Mouse (Mus musculus): ENCODE results near the gene Tmem150a.

The Tmem150a gene

GRCm38 (mm10) chr6:72371147-72371546 is 15.9 kb downstream of the Tmem150a start:
- in situ Hi-C loops (cut with MboI; ENCODE audit: unreplicated experiment in 2 of 2): no loop called here

DNA sequence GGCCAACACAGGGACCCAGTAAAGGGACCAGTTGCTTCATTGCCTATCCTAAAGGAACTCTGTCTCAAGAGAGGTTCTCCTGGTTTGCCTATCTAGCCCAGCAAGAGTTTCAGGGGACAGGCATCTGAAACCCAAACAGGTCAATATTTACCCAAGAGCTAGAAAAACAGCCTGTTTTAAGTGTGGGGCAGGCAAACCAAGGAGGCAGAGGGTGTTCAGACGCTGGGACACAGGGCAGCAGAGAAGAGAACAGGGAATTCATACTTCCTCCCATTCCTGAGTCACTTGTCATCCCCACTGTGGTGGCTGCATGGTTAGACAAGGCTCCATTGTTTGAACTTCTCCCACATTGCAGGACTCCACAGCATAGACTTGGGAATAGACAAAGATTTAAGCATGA is 16.3 kb downstream of the Tmem150a start:
- in situ Hi-C loops (cut with MboI; ENCODE audit: unreplicated experiment in 2 of 2): no loop called here

DNA sequence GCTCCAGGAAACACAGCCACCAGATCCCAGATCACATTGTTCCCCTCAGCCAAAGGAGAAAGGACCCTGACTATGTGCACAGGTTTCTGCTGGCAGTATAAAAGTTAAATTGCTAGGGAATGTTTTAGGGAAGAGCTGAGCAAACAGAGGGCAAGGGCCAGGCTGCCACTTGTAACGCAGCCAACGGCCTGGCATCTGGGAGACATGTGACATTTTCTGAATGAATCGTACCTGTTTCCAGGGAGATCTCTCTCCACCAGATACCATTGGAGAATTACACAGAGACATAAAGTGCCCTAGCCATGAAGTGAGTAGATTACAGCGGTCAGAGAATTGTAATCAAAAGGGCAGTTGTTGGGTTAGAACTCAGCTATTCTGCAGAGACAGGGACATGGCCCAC is 17.9 kb downstream of the Tmem150a start:
- in situ Hi-C loops (cut with MboI; ENCODE audit: unreplicated experiment in 2 of 2): no loop called here

- in situ Hi-C loops (cut with MboI; ENCODE audit: unreplicated experiment in 2 of 2): no loop called here
Measured at GRCm38 (mm10) chr6:72374206-72374605, 19.0 kb downstream of the Tmem150a start.

DNA sequence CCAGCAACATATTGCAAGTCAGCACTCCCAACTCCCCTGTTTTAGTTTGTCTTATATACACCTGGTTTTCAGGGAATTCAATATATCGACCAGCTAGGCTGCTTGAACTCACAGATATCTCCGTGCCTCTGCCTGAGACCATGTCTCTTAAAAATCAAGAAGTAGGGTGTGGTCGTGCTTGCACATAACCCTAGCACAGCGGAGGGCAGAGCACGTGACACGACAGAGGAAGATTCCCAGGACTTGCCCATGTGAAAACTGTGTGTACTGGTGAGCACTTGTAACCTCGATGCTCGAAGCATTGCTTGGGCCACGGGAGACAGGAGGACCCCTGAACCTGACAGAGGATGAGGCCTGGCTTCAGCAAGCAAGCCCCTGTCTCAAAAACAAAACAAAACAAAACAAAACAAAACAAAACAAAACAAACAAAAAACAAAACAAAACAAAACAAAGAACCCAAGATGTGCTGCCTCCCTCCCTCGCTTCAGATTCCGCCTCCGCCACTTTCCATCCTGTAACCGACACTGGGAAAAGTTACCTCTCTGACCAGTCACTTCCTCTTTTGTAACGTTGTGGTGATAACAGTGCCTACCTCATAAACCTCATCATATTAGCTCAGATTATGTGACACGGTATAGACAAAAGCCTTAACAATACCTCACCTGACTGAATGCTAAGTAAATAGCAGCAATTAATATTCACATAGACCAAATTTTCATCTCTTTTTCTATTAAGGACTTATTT is 19.7 kb downstream of the Tmem150a start:
- in situ Hi-C loops (cut with MboI; ENCODE audit: unreplicated experiment in 2 of 2): no loop called here

DNA sequence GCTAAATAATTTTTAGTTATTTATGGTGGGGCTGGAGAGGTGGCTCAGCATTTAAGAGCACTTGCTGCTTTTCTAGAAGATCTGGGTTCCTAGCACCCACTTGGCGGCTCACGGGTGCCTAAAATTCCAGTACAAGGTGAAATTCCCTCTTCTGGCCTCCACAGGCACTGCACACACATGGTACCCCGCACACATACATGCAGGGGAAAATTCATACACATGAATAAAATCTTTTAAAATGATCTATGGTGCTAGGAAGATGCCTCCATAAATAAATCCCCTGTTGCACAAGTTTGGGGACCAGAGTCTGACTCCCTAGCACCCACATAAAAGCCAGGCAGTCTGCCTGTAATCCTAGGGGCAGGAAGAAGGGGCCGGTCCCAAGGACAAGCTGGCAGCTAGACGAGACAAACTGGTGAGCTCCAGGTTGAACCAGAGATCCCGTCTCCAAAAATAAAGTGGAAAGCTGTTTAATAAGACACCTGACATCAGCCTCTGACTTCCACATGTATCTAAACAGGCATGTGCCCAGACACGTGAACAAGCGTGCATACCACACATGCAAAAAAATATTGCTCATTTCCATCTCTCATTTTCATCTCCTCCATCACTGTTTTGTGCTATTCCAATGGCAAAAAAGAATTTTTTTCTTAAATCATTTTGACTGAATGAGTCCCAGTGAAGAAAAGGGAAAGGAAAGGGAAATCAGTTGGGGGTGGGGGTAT is 23.4 kb downstream of the Tmem150a start:
- in situ Hi-C loops (cut with MboI; ENCODE audit: unreplicated experiment in 2 of 2): no loop called here

DNA sequence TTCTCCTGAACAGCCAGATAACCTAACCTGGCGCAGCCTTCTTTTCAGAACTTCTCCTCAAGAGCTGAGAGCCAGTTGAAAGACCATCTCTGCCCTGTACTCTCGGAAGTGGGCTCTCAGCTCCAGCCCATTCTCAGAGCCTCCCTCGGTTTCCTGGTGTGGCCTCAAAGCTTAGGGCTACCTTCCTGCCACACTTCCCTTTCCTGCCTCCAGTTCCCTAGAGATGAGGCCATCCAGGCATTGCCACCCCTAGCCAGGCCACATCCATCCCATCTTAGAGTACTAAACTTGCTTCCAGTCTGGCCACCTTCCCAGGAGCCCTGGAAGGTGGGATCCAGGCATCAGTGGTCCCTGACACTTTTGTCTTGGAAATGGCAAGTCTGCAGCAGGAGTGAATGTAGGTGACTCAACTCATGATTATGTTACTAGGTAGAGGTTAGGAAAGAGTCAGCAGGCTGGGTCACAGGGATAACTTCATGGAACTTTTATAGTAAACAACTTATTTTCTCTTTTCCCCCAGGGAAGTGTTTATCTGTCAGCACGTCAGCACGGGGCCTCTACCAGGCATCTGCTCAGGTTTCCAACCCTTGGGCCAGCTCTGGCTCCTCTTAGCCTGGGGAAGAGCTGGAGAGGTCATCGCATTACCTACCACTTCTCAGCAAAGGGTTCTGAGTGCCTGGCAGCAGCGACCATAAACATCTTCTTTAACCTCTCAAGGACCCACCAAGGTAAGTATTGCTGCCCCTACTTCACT is 24.3 kb downstream of the Tmem150a start:
- in situ Hi-C loops (cut with MboI; ENCODE audit: unreplicated experiment in 2 of 2): no loop called here

GRCm38 (mm10) chr6:72380131-72380770 is 25.0 kb downstream of the Tmem150a start, which contains the start of gene Vamp5:
Vamp5 (minus strand) TSS chr6:72380468.
- in situ Hi-C loops (cut with MboI; ENCODE audit: unreplicated experiment in 2 of 2): no loop called here

DNA sequence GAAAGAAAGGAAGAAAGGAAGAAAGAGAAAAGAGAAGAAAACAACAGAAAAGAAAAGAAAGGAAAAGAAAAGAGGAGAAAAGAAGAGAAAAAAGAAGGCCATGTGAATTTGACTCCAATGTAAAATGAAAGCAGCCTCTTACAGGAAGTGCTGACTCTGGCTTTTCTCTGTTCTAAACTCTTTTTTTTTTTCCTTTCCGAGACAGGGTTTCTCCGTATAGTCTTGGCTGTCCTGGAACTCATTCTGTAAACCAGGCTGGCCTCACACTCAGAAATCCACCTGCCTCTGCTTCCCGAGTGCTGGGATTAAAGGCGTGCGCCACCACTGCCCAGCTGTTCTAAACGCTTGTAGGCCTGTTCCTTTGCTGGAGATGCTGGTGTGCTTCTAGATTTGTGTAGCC is 27.2 kb downstream of the Tmem150a start:
- in situ Hi-C loops (cut with MboI; ENCODE audit: unreplicated experiment in 2 of 2): no loop called here

GRCm38 (mm10) chr6:72383142-72383820 is 28.0 kb downstream of the Tmem150a start:
- in situ Hi-C loops (cut with MboI; ENCODE audit: unreplicated experiment in 2 of 2): no loop called here

- in situ Hi-C loops (cut with MboI; ENCODE audit: unreplicated experiment in 2 of 2): no loop called here
Measured at GRCm38 (mm10) chr6:72383952-72384351, 28.7 kb downstream of the Tmem150a start.

DNA sequence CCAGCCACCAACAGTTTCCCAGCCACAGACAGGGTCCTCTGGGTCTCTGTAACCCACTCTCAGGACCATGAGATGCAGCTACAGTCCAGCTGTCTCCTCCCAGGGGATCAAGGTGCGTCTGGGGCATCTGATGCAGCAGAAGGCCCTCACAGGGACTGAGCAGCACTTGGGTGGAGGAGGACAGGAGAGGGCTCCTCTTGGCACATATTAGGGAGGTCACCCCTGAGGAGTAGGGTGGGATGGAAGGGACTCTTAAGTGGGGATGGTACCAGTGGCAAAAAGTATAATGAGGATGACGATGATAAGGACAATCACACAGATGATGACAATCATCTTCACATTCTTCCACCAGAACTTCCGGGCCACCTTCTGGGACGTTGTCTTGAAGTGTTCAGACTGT is 30.0 kb downstream of the Tmem150a start:
- in situ Hi-C loops (cut with MboI; ENCODE audit: unreplicated experiment in 2 of 2): no loop called here

GRCm38 (mm10) chr6:72386561-72386960 is 31.3 kb downstream of the Tmem150a start:
- in situ Hi-C loops (cut with MboI; ENCODE audit: unreplicated experiment in 2 of 2): no loop called here

DNA sequence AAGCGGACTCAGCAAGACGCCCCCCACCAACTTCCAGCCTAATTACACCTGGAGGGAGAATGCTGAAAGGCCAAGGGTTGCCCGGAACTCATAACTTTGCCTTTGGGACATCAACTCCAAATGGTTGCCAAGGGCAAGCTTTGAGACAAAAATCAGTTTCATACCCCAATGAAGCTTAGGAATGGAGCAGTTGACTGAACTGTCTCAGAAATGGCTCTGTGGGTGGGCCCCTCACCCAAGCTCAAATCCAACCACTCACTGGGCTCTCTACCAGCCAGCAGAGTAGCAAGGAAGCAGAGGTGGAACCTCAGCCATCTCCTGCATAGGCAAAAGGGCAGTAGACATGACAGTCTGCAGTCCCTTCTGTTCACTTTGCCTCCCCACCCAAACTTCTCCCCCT is 32.6 kb downstream of the Tmem150a start:
- in situ Hi-C loops (cut with MboI; ENCODE audit: unreplicated experiment in 2 of 2): no loop called here

GRCm38 (mm10) chr6:72388266-72388665 is 33.0 kb downstream of the Tmem150a start:
- in situ Hi-C loops (cut with MboI; ENCODE audit: unreplicated experiment in 2 of 2): no loop called here

DNA sequence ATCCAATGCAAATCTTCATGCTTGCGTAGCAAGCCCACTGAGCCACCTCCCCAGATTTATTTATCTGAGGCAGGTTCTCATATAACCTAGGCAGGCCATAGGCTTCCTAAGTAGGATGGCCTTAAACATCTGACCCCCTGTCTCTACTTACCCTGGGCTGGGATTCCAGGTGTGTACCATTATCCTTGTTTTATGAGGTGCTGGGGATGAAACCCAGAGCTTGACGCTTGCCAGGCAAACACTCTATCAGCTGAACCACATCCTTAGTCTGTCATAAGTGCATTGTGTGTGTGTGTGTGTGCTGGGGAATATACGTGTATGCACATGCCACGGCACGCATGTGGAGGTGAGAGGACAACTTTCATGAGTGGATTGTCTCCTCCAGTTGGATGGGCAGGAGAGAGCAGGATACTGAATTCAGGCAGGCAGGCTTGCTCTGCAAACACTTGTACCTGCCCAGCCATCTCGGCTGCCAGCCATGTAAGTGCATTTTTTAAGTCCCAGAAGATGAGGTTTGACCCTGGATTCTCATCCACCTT is 33.6 kb downstream of the Tmem150a start:
- in situ Hi-C loops (cut with MboI; ENCODE audit: unreplicated experiment in 2 of 2): no loop called here

DNA sequence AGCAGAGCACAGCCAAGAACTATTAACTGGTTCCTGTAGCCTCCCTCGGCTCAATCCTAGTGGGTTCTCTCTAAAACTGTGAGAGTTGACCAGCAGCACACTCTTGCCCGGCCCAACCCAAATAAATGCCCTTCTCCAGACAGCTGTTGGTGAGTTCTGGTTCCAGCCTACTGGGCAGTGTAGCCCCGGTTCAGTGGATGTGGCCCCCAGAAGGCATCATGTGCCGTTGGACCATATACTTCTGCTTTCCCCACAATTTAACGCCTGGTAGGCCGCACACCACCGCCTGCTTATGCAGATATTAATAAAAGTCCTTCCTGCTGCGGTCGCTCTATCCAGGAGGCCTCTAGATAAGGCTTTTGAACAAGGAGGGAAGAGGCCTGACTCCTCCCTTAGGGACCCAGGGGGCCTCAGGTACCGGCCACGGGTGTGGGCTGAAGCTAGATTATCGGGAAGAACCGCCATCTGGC is 34.3 kb downstream of the Tmem150a start:
- in situ Hi-C loops (cut with MboI; ENCODE audit: unreplicated experiment in 2 of 2): no loop called here

- in situ Hi-C loops (cut with MboI; ENCODE audit: unreplicated experiment in 2 of 2): no loop called here
Measured at GRCm38 (mm10) chr6:72389941-72390771, 34.9 kb downstream of the Tmem150a start, which contains the start of gene Vamp8. Vamp8 (minus strand) TSS chr6:72390703.
